Mouse (Mus musculus): ENCODE results near the gene Sf3b5. TPM values are rescaled to one million over a fixed set of nuclear protein-coding genes. Genes with fewer than 3 reads are reported as not detected.

Gene Sf3b5
- 48.0 and 50.1 TPM in 2 replicates for polyA plus RNA-seq (2014; fragmentation: Nextera tagmentation; extraction: Ambion mirVana)

- WGBS = 84% methylated on average over 3 of the region's 3 CpGs
- H3K36me3 ChIP-seq (ENCODE audit: control insufficient read depth, insufficient read depth, low read length) = no peaks in the 10 kb centered on the region
- H3K27ac ChIP-seq (ENCODE audit: low read depth, low read length) = no peak within 1 kb of the TSS
- H3K9ac ChIP-seq (ENCODE audit: low read depth, low read length) = no peak within 1 kb of the TSS
- H3K9me3 ChIP-seq (ENCODE audit: control insufficient read depth, low read length) = no peaks in the 10 kb centered on the region
- peaks cover 5% of the 10 kb centered on the region for H3K4me1 ChIP-seq (replicated peaks; ENCODE audit: control insufficient read depth, insufficient read depth, low read length)
- no peak for ATAC-seq (replicated peaks; ENCODE audit: low FRiP score)
- H3K4me3 ChIP-seq (ENCODE audit: low read depth, low read length) = no peak within 1 kb of the TSS
- no peak within 1 kb of the TSS for H3K4me2 ChIP-seq
- DNase-seq (ENCODE audit: low spot score) = no peak
- no peaks in the 10 kb centered on the region for H3K27me3 ChIP-seq (replicated peaks; ENCODE audit: control insufficient read depth, insufficient read depth, low read length)
Observed at GRCm38 (mm10) chr10:13005043-13005442, at the start of gene Sf3b5. Sf3b5 (plus strand) TSS chr10:13005343.

- no peak overlapping the region for H3K4me2 ChIP-seq
- H3K27me3 ChIP-seq (replicated peaks; ENCODE audit: control insufficient read depth, insufficient read depth, low read length) = no peaks in the 10 kb centered on the region
- no peaks in the 10 kb centered on the region for H3K36me3 ChIP-seq (ENCODE audit: control insufficient read depth, insufficient read depth, low read length)
- H3K9ac ChIP-seq (ENCODE audit: low read depth, low read length) = no peak overlapping the region
- no peak for ATAC-seq (replicated peaks; ENCODE audit: low FRiP score)
- no peak overlapping the region for H3K4me3 ChIP-seq (ENCODE audit: low read depth, low read length)
- no peak overlapping the region for H3K27ac ChIP-seq (ENCODE audit: low read depth, low read length)
- peaks cover 3% of the 10 kb centered on the region; the same call in 1 of the 2 replicates for H3K9me3 ChIP-seq (ENCODE audit: control insufficient read depth, low read length)
- H3K4me1 ChIP-seq (replicated peaks; ENCODE audit: control insufficient read depth, insufficient read depth, low read length) = no peaks in the 10 kb centered on the region; the same call in 1 of the 2 replicates
- DNase-seq (ENCODE audit: low spot score) = no peak
- 29% methylated on average over 1 of the region's 1 CpGs for WGBS
Observed at GRCm38 (mm10) chr10:12955831-12956230, 49.3 kb upstream of the Sf3b5 start.

- DNase-seq (ENCODE audit: low spot score) (no peak), ATAC-seq (replicated peaks; ENCODE audit: low FRiP score) (no peak)
- Histone ChIP-seq H3K9me3 (ENCODE audit: control insufficient read depth, low read length) (peaks cover 3% of the 10 kb centered on the region; the same call in 1 of the 2 replicates), H3K27ac (ENCODE audit: low read depth, low read length) (no peak overlapping the region), H3K9ac (ENCODE audit: low read depth, low read length) (no peak overlapping the region), H3K4me3 (ENCODE audit: low read depth, low read length) (no peak overlapping the region), H3K27me3 (replicated peaks; ENCODE audit: control insufficient read depth, insufficient read depth, low read length) (no peaks in the 10 kb centered on the region), H3K4me2 (no peak overlapping the region), H3K4me1 (replicated peaks; ENCODE audit: control insufficient read depth, insufficient read depth, low read length) (peaks cover 9% of the 10 kb centered on the region), H3K36me3 (ENCODE audit: control insufficient read depth, insufficient read depth, low read length) (no peaks in the 10 kb centered on the region)
- 68% methylated on average over 4 of the region's 4 CpGs for WGBS
Observed at GRCm38 (mm10) chr10:12957271-12957670, 47.9 kb upstream of the Sf3b5 start.

GRCm38 (mm10) chr10:12961546-12961945, 43.6 kb upstream of the Sf3b5 start:
- Histone ChIP-seq H3K27ac (ENCODE audit: low read depth, low read length) (peak overlapping the region; percentile 16), H3K9ac (ENCODE audit: low read depth, low read length) (0 out of 2 replicates have a peak overlapping the region, but pooled peaks have one; percentile 31), H3K36me3 (ENCODE audit: control insufficient read depth, insufficient read depth, low read length) (no peaks in the 10 kb centered on the region), H3K4me2 (peak overlapping the region; percentile 66), H3K4me1 (replicated peaks; ENCODE audit: control insufficient read depth, insufficient read depth, low read length) (peaks cover 16% of the 10 kb centered on the region), H3K27me3 (replicated peaks; ENCODE audit: control insufficient read depth, insufficient read depth, low read length) (no peaks in the 10 kb centered on the region), H3K9me3 (ENCODE audit: control insufficient read depth, low read length) (peaks cover 3% of the 10 kb centered on the region; the same call in 1 of the 2 replicates), H3K4me3 (ENCODE audit: low read depth, low read length) (no peak overlapping the region)
- WGBS = 60% methylated on average over 8 of the region's 8 CpGs
- ATAC-seq (replicated peaks; ENCODE audit: low FRiP score) = no peak
- DNase-seq (ENCODE audit: low spot score) = no peak

GRCm38 (mm10) chr10:12962238-12962637, 42.9 kb upstream of the Sf3b5 start:
- peak overlapping the region; percentile 46; the same call in 1 of the 2 replicates for H3K9ac ChIP-seq (ENCODE audit: low read depth, low read length)
- peak; percentile 77 for ATAC-seq (replicated peaks; ENCODE audit: low FRiP score)
- DNase-seq (ENCODE audit: low spot score) = no peak
- peaks cover 16% of the 10 kb centered on the region for H3K4me1 ChIP-seq (replicated peaks; ENCODE audit: control insufficient read depth, insufficient read depth, low read length)
- no peak overlapping the region for H3K4me3 ChIP-seq (ENCODE audit: low read depth, low read length)
- H3K9me3 ChIP-seq (ENCODE audit: control insufficient read depth, low read length) = peaks cover 3% of the 10 kb centered on the region; the same call in 1 of the 2 replicates
- peak overlapping the region; percentile 66 for H3K4me2 ChIP-seq
- H3K36me3 ChIP-seq (ENCODE audit: control insufficient read depth, insufficient read depth, low read length) = no peaks in the 10 kb centered on the region
- no peak overlapping the region; the same call in 1 of the 2 replicates for H3K27ac ChIP-seq (ENCODE audit: low read depth, low read length)
- no peaks in the 10 kb centered on the region for H3K27me3 ChIP-seq (replicated peaks; ENCODE audit: control insufficient read depth, insufficient read depth, low read length)

- Histone ChIP-seq H3K27me3 (replicated peaks; ENCODE audit: control insufficient read depth, insufficient read depth, low read length) (no peaks in the 10 kb centered on the region), H3K9me3 (ENCODE audit: control insufficient read depth, low read length) (peaks cover 3% of the 10 kb centered on the region; the same call in 1 of the 2 replicates), H3K4me3 (ENCODE audit: low read depth, low read length) (peak overlapping the region; percentile 60), H3K4me1 (replicated peaks; ENCODE audit: control insufficient read depth, insufficient read depth, low read length) (peaks cover 16% of the 10 kb centered on the region), H3K9ac (ENCODE audit: low read depth, low read length) (peak overlapping the region; percentile 70), H3K4me2 (peak overlapping the region; percentile 66), H3K36me3 (ENCODE audit: control insufficient read depth, insufficient read depth, low read length) (no peaks in the 10 kb centered on the region), H3K27ac (ENCODE audit: low read depth, low read length) (peak overlapping the region; percentile 57)
- DNase-seq (ENCODE audit: low spot score) = no peak
- 4% methylated on average over 29 of the region's 29 CpGs for WGBS
- ATAC-seq (replicated peaks; ENCODE audit: low FRiP score) = peak; percentile 53
Observed at GRCm38 (mm10) chr10:12963362-12964147, 41.6 kb upstream of the Sf3b5 start.

GRCm38 (mm10) chr10:12964151-12965075, 40.7 kb upstream of the Sf3b5 start, which contains the start of gene Stx11:
Stx11 (minus strand) TSS chr10:12964298.
- Histone ChIP-seq H3K9me3 (ENCODE audit: control insufficient read depth, low read length) (peaks cover 3% of the 10 kb centered on the region; the same call in 1 of the 2 replicates), H3K27me3 (replicated peaks; ENCODE audit: control insufficient read depth, insufficient read depth, low read length) (no peaks in the 10 kb centered on the region), H3K36me3 (ENCODE audit: control insufficient read depth, insufficient read depth, low read length) (no peaks in the 10 kb centered on the region), H3K27ac (ENCODE audit: low read depth, low read length) (peak within 1 kb of the TSS; percentile 57), H3K9ac (ENCODE audit: low read depth, low read length) (peak within 1 kb of the TSS; percentile 70), H3K4me1 (replicated peaks; ENCODE audit: control insufficient read depth, insufficient read depth, low read length) (peaks cover 16% of the 10 kb centered on the region), H3K4me3 (ENCODE audit: low read depth, low read length) (peak within 1 kb of the TSS; percentile 60), H3K4me2 (peak within 1 kb of the TSS; percentile 66)
- ATAC-seq (replicated peaks; ENCODE audit: low FRiP score) (peak; percentile 91), DNase-seq (ENCODE audit: low spot score) (peak; percentile 85)
- 3% methylated on average over 51 of the region's 56 CpGs for WGBS

GRCm38 (mm10) chr10:12965669-12966180, 39.4 kb upstream of the Sf3b5 start:
- Histone ChIP-seq H3K4me2 (no peak overlapping the region), H3K27me3 (replicated peaks; ENCODE audit: control insufficient read depth, insufficient read depth, low read length) (no peaks in the 10 kb centered on the region), H3K9ac (ENCODE audit: low read depth, low read length) (no peak overlapping the region), H3K27ac (ENCODE audit: low read depth, low read length) (no peak overlapping the region), H3K4me1 (replicated peaks; ENCODE audit: control insufficient read depth, insufficient read depth, low read length) (peaks cover 16% of the 10 kb centered on the region), H3K36me3 (ENCODE audit: control insufficient read depth, insufficient read depth, low read length) (no peaks in the 10 kb centered on the region), H3K9me3 (ENCODE audit: control insufficient read depth, low read length) (no peaks in the 10 kb centered on the region), H3K4me3 (ENCODE audit: low read depth, low read length) (no peak overlapping the region)
- DNase-seq (ENCODE audit: low spot score) (no peak), ATAC-seq (replicated peaks; ENCODE audit: low FRiP score) (no peak)
- WGBS = 73% methylated on average over 5 of the region's 5 CpGs
